Mouse (Mus musculus): Measurements from ENCODE around the gene Olfr689.

DNA sequence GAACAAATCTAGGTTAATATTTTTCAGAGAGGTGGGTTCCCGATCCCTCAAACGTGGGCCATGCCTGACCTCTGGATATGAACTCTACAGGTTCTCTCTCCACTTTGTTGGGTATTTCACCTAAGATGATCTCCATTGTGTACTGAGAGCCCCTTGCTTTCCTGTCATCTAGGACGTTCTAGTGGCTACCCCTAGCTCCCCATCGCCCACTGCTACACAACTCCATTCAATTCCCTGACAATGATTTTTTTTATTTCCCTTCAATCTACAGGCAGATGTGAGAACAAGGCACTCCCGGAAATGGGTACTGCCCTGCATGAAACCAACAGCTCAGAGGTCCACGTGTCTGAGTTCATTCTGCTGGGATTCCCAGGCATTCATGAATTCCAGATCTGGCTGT lies 23.2 kb upstream of the Olfr689 start, which contains the start of gene Olfr688:
- no peak for TF ChIP-seq CTCF (IDR thresholded peaks at IDR 0.05; ENCODE audit: insufficient read depth, low read length)
- TF ChIP-seq POLR2A (IDR thresholded peaks at IDR 0.05; ENCODE audit: borderline replicate concordance, extremely low read depth, low read depth, low read length): no peak

Data from lung, adult 2 months (tissue).